Mouse (Mus musculus): Measurements from ENCODE around the gene Snx25. TPM values are rescaled to one million over a fixed set of nuclear protein-coding genes. Genes with fewer than 3 reads are reported as not detected.

The Snx25 gene
- polyA plus RNA-seq (2014; fragmentation: Nextera tagmentation; extraction: Ambion mirVana) = 5.4 and 6.5 TPM in 2 replicates

GRCm38 (mm10) chr8:46152064-46153031 is at the start of gene Snx25:
Snx25 (minus strand) TSS chr8:46152159.
- Histone ChIP-seq H3K4me1 (ENCODE audit: control insufficient read depth, insufficient read depth, low read length) (peaks cover 3% of the 10 kb centered on the region), H3K27ac (replicated peaks; ENCODE audit: low read depth, low read length) (no peak within 1 kb of the TSS), H3K4me3 (ENCODE audit: low read depth, low read length) (peak within 1 kb of the TSS; percentile 78), H3K27me3 (ENCODE audit: control insufficient read depth, insufficient read depth, low read length) (no peaks in the 10 kb centered on the region), H3K4me2 (ENCODE audit: low read depth, severe bottlenecking) (peak within 1 kb of the TSS; percentile 97), H3K36me3 (ENCODE audit: control insufficient read depth, insufficient read depth, low read length) (no peaks in the 10 kb centered on the region), H3K9me3 (ENCODE audit: control insufficient read depth, low read length) (no peaks in the 10 kb centered on the region), H3K9ac (ENCODE audit: low read length) (peak within 1 kb of the TSS; percentile 71)
- DNase-seq (ENCODE audit: low spot score) = peak; percentile 89
- ATAC-seq (ENCODE audit: insufficient number of reproducible peaks, low FRiP score, low TSS enrichment, low read depth) = peak; percentile 87
- 5% methylated on average over 53 of the region's 103 CpGs for WGBS

- DNase-seq (ENCODE audit: low spot score) (no peak), ATAC-seq (ENCODE audit: insufficient number of reproducible peaks, low FRiP score, low TSS enrichment, low read depth) (no peak)
- peaks cover 2% of the 10 kb centered on the region; the same call in 1 of the 2 replicates for H3K36me3 ChIP-seq (ENCODE audit: control insufficient read depth, insufficient read depth, low read length)
Observed at GRCm38 (mm10) chr8:46197673-46198072, 45.7 kb upstream of the Snx25 start.

GRCm38 (mm10) chr8:46196877-46197276 is 44.9 kb upstream of the Snx25 start:
- ATAC-seq (ENCODE audit: insufficient number of reproducible peaks, low FRiP score, low TSS enrichment, low read depth) (no peak), DNase-seq (ENCODE audit: low spot score) (no peak)
- WGBS = 62% methylated on average over 3 of the region's 3 CpGs
- no peak overlapping the region for H3K9ac ChIP-seq (ENCODE audit: low read length)
- H3K4me3 ChIP-seq (ENCODE audit: low read depth, low read length) = no peak overlapping the region
- no peak overlapping the region for H3K4me2 ChIP-seq (ENCODE audit: low read depth, severe bottlenecking)
- H3K27ac ChIP-seq (replicated peaks; ENCODE audit: low read depth, low read length) = no peak overlapping the region
- H3K36me3 ChIP-seq (ENCODE audit: control insufficient read depth, insufficient read depth, low read length) = no peaks in the 10 kb centered on the region; the same call in 1 of the 2 replicates
- no peaks in the 10 kb centered on the region for H3K9me3 ChIP-seq (ENCODE audit: control insufficient read depth, low read length)
- H3K4me1 ChIP-seq (ENCODE audit: control insufficient read depth, insufficient read depth, low read length) = 0 out of 2 replicates have a peak, but pooled peaks cover 3% of the 10 kb centered on the region
- H3K27me3 ChIP-seq (ENCODE audit: control insufficient read depth, insufficient read depth, low read length) = no peaks in the 10 kb centered on the region

More at GRCm38 (mm10) chr8:46197673-46198072, 45.7 kb upstream of the Snx25 start:
- no peak overlapping the region for H3K4me3 ChIP-seq (ENCODE audit: low read depth, low read length)
- H3K9ac ChIP-seq (ENCODE audit: low read length) = no peak overlapping the region
- H3K4me1 ChIP-seq (ENCODE audit: control insufficient read depth, insufficient read depth, low read length) = 0 out of 2 replicates have a peak, but pooled peaks cover 3% of the 10 kb centered on the region
- H3K27me3 ChIP-seq (ENCODE audit: control insufficient read depth, insufficient read depth, low read length) = no peaks in the 10 kb centered on the region
- H3K4me2 ChIP-seq (ENCODE audit: low read depth, severe bottlenecking) = no peak overlapping the region
- no peak overlapping the region for H3K27ac ChIP-seq (replicated peaks; ENCODE audit: low read depth, low read length)
- no peaks in the 10 kb centered on the region for H3K9me3 ChIP-seq (ENCODE audit: control insufficient read depth, low read length)
- 88% methylated on average over 5 of the region's 5 CpGs for WGBS

DNA sequence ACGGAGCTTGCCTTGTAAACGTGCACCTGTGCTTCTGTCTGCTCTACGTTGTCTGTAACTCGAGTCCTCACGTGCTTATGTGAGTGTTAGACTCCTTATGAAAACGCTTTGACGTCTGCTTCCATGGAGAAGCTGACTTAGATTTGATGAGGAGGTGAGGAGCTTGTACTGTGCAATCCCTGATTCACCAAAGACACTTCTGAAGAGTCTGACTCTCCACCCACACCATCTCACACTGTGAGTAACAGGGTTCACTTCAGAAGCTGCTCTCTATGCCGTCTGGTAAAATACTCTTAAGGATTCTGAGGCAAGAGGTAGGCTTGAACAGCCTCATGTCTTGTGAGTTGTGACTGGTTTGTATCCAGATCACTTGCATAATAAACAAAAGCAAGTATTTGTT is 41.1 kb upstream of the Snx25 start:
- DNase-seq (ENCODE audit: low spot score) (no peak), ATAC-seq (ENCODE audit: insufficient number of reproducible peaks, low FRiP score, low TSS enrichment, low read depth) (no peak)
- Histone ChIP-seq H3K9me3 (ENCODE audit: control insufficient read depth, low read length) (no peaks in the 10 kb centered on the region), H3K9ac (ENCODE audit: low read length) (no peak overlapping the region), H3K4me1 (ENCODE audit: control insufficient read depth, insufficient read depth, low read length) (0 out of 2 replicates have a peak, but pooled peaks cover 3% of the 10 kb centered on the region), H3K36me3 (ENCODE audit: control insufficient read depth, insufficient read depth, low read length) (no peaks in the 10 kb centered on the region; the same call in 1 of the 2 replicates), H3K4me2 (ENCODE audit: low read depth, severe bottlenecking) (no peak overlapping the region), H3K27ac (replicated peaks; ENCODE audit: low read depth, low read length) (no peak overlapping the region), H3K4me3 (ENCODE audit: low read depth, low read length) (no peak overlapping the region), H3K27me3 (ENCODE audit: control insufficient read depth, insufficient read depth, low read length) (no peaks in the 10 kb centered on the region)
- 87% methylated on average over 8 of the region's 8 CpGs for WGBS

- Histone ChIP-seq H3K27me3 (ENCODE audit: control insufficient read depth, insufficient read depth, low read length) (no peaks in the 10 kb centered on the region), H3K4me1 (ENCODE audit: control insufficient read depth, insufficient read depth, low read length) (no peaks in the 10 kb centered on the region), H3K9me3 (ENCODE audit: control insufficient read depth, low read length) (no peaks in the 10 kb centered on the region), H3K27ac (replicated peaks; ENCODE audit: low read depth, low read length) (no peak overlapping the region), H3K36me3 (ENCODE audit: control insufficient read depth, insufficient read depth, low read length) (no peaks in the 10 kb centered on the region; the same call in 1 of the 2 replicates), H3K4me3 (ENCODE audit: low read depth, low read length) (no peak overlapping the region), H3K4me2 (ENCODE audit: low read depth, severe bottlenecking) (no peak overlapping the region), H3K9ac (ENCODE audit: low read length) (no peak overlapping the region)
- WGBS = 16% methylated on average over 2 of the region's 2 CpGs
- ATAC-seq (ENCODE audit: insufficient number of reproducible peaks, low FRiP score, low TSS enrichment, low read depth) (no peak), DNase-seq (ENCODE audit: low spot score) (peak; percentile 78)
Observed at GRCm38 (mm10) chr8:46185361-46185760, 33.4 kb upstream of the Snx25 start.

GRCm38 (mm10) chr8:46180136-46180535 is 28.2 kb upstream of the Snx25 start:
- ATAC-seq (ENCODE audit: insufficient number of reproducible peaks, low FRiP score, low TSS enrichment, low read depth) = no peak
- no peak overlapping the region for H3K27ac ChIP-seq (replicated peaks; ENCODE audit: low read depth, low read length)
- no peaks in the 10 kb centered on the region for H3K27me3 ChIP-seq (ENCODE audit: control insufficient read depth, insufficient read depth, low read length)
- no peak overlapping the region for H3K4me3 ChIP-seq (ENCODE audit: low read depth, low read length)
- H3K4me1 ChIP-seq (ENCODE audit: control insufficient read depth, insufficient read depth, low read length) = no peaks in the 10 kb centered on the region
- H3K9ac ChIP-seq (ENCODE audit: low read length) = no peak overlapping the region
- WGBS = 93% methylated on average over 7 of the region's 7 CpGs
- no peaks in the 10 kb centered on the region for H3K9me3 ChIP-seq (ENCODE audit: control insufficient read depth, low read length)
- no peak for DNase-seq (ENCODE audit: low spot score)
- H3K36me3 ChIP-seq (ENCODE audit: control insufficient read depth, insufficient read depth, low read length) = no peaks in the 10 kb centered on the region; the same call in none of the 2 replicates
- H3K4me2 ChIP-seq (ENCODE audit: low read depth, severe bottlenecking) = no peak overlapping the region

- H3K9ac ChIP-seq (ENCODE audit: low read length) = no peak overlapping the region
- 89% methylated on average over 2 of the region's 2 CpGs for WGBS
- ATAC-seq (ENCODE audit: insufficient number of reproducible peaks, low FRiP score, low TSS enrichment, low read depth) (no peak), DNase-seq (ENCODE audit: low spot score) (no peak)
- no peak overlapping the region for H3K27ac ChIP-seq (replicated peaks; ENCODE audit: low read depth, low read length)
- no peaks in the 10 kb centered on the region for H3K4me1 ChIP-seq (ENCODE audit: control insufficient read depth, insufficient read depth, low read length)
- H3K36me3 ChIP-seq (ENCODE audit: control insufficient read depth, insufficient read depth, low read length) = peaks cover 7% of the 10 kb centered on the region; the same call in 1 of the 2 replicates
- H3K27me3 ChIP-seq (ENCODE audit: control insufficient read depth, insufficient read depth, low read length) = no peaks in the 10 kb centered on the region
- H3K4me3 ChIP-seq (ENCODE audit: low read depth, low read length) = no peak overlapping the region
- no peaks in the 10 kb centered on the region for H3K9me3 ChIP-seq (ENCODE audit: control insufficient read depth, low read length)
- H3K4me2 ChIP-seq (ENCODE audit: low read depth, severe bottlenecking) = no peak overlapping the region
Observed at GRCm38 (mm10) chr8:46173651-46174050, 21.7 kb upstream of the Snx25 start.

DNA sequence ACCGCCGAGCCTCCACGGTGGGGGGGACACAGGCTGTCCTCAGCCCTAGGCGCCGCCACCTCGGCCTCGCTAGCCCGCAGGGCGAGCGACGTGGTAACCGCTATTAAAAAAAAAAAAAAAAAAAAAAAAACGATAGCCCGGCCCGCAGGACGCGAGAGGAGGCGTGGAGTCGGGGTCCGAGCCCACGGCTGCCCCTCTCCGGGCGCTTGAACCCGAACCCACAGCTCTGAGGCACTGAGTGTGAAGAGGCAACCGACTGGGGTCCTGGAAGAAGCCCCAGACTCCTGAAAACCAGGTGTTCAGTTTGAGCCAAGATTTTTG is 11.9 kb upstream of the Snx25 start:
- peak overlapping the region; percentile 81 for H3K9ac ChIP-seq (ENCODE audit: low read length)
- H3K36me3 ChIP-seq (ENCODE audit: control insufficient read depth, insufficient read depth, low read length) = no peaks in the 10 kb centered on the region
- WGBS = 0% methylated on average over 24 of the region's 25 CpGs
- ATAC-seq (ENCODE audit: insufficient number of reproducible peaks, low FRiP score, low TSS enrichment, low read depth) = 0 out of 2 replicates have a peak, but pooled peaks have one; percentile 19
- peak overlapping the region; percentile 69 for H3K4me2 ChIP-seq (ENCODE audit: low read depth, severe bottlenecking)
- no peaks in the 10 kb centered on the region for H3K4me1 ChIP-seq (ENCODE audit: control insufficient read depth, insufficient read depth, low read length)
- H3K27ac ChIP-seq (replicated peaks; ENCODE audit: low read depth, low read length) = peak overlapping the region; percentile 81
- H3K4me3 ChIP-seq (ENCODE audit: low read depth, low read length) = peak overlapping the region; percentile 76
- H3K27me3 ChIP-seq (ENCODE audit: control insufficient read depth, insufficient read depth, low read length) = no peaks in the 10 kb centered on the region
- H3K9me3 ChIP-seq (ENCODE audit: control insufficient read depth, low read length) = no peaks in the 10 kb centered on the region
- DNase-seq (ENCODE audit: low spot score) = no peak

Data from limb, embryonic 11.5 days (tissue).